Mouse (Mus musculus): Measurements from ENCODE around the gene Slco3a1.

Slco3a1 gene

GRCm38 (mm10) chr7:74508205-74508604 is 46.4 kb downstream of the Slco3a1 start:
- TF ChIP-seq CTCF (conservative IDR thresholded peaks at IDR 0.05; ENCODE audit: low read length) (no peak), POU5F1 (IDR thresholded peaks at IDR 0.05; ENCODE audit: borderline replicate concordance, low read length) (no peak), NANOG (IDR thresholded peaks at IDR 0.05; ENCODE audit: borderline replicate concordance, low read length) (no peak)
- no peaks in the 10 kb centered on the region for H3K27me3 ChIP-seq (ENCODE audit: insufficient read depth, low read length)
- H3K4me1 ChIP-seq (replicated peaks; ENCODE audit: low read depth, low read length) = no peaks in the 10 kb centered on the region
- no peak overlapping the region for H3K4me3 ChIP-seq (replicated peaks; ENCODE audit: low read length)
- H3K36me3 ChIP-seq (ENCODE audit: insufficient read depth, low read length) = no peaks in the 10 kb centered on the region
- H3K9me3 ChIP-seq (ENCODE audit: low read length) = no peaks in the 10 kb centered on the region

- no peaks in the 10 kb centered on the region for H3K27me3 ChIP-seq (ENCODE audit: insufficient read depth, low read length)
- H3K36me3 ChIP-seq (ENCODE audit: insufficient read depth, low read length) = no peaks in the 10 kb centered on the region
- no peaks in the 10 kb centered on the region for H3K4me1 ChIP-seq (replicated peaks; ENCODE audit: low read depth, low read length)
- no peaks in the 10 kb centered on the region for H3K9me3 ChIP-seq (ENCODE audit: low read length)
- TF ChIP-seq CTCF (conservative IDR thresholded peaks at IDR 0.05; ENCODE audit: low read length) (no peak), NANOG (IDR thresholded peaks at IDR 0.05; ENCODE audit: borderline replicate concordance, low read length) (no peak)
- H3K4me3 ChIP-seq (replicated peaks; ENCODE audit: low read length) = no peak overlapping the region
Measured at GRCm38 (mm10) chr7:74506856-74507255, 47.7 kb downstream of the Slco3a1 start.

- Histone ChIP-seq H3K4me1 (replicated peaks; ENCODE audit: low read depth, low read length) (no peaks in the 10 kb centered on the region), H3K27me3 (ENCODE audit: insufficient read depth, low read length) (no peaks in the 10 kb centered on the region), H3K36me3 (ENCODE audit: insufficient read depth, low read length) (no peaks in the 10 kb centered on the region), H3K4me3 (replicated peaks; ENCODE audit: low read length) (no peak overlapping the region), H3K9me3 (ENCODE audit: low read length) (no peaks in the 10 kb centered on the region)
- no peak for TF ChIP-seq NANOG (IDR thresholded peaks at IDR 0.05; ENCODE audit: borderline replicate concordance, low read length)
- TF ChIP-seq CTCF (conservative IDR thresholded peaks at IDR 0.05; ENCODE audit: low read length) = no peak
- no peak for TF ChIP-seq POU5F1 (IDR thresholded peaks at IDR 0.05; ENCODE audit: borderline replicate concordance, low read length)
Measured at GRCm38 (mm10) chr7:74505635-74506034, 48.9 kb downstream of the Slco3a1 start.

GRCm38 (mm10) chr7:74501187-74501586 is 53.4 kb downstream of the Slco3a1 start:
- H3K4me3 ChIP-seq (replicated peaks; ENCODE audit: low read length) = no peak overlapping the region
- H3K4me1 ChIP-seq (replicated peaks; ENCODE audit: low read depth, low read length) = no peaks in the 10 kb centered on the region
- no peaks in the 10 kb centered on the region for H3K27me3 ChIP-seq (ENCODE audit: insufficient read depth, low read length)
- H3K9me3 ChIP-seq (ENCODE audit: low read length) = no peaks in the 10 kb centered on the region
- H3K36me3 ChIP-seq (ENCODE audit: insufficient read depth, low read length) = no peaks in the 10 kb centered on the region
- TF ChIP-seq CTCF (conservative IDR thresholded peaks at IDR 0.05; ENCODE audit: low read length) = no peak

- Histone ChIP-seq H3K9me3 (ENCODE audit: low read length) (no peaks in the 10 kb centered on the region), H3K4me3 (replicated peaks; ENCODE audit: low read length) (no peak overlapping the region), H3K36me3 (ENCODE audit: insufficient read depth, low read length) (no peaks in the 10 kb centered on the region), H3K27me3 (ENCODE audit: insufficient read depth, low read length) (no peaks in the 10 kb centered on the region), H3K4me1 (replicated peaks; ENCODE audit: low read depth, low read length) (no peaks in the 10 kb centered on the region)
- TF ChIP-seq NANOG (IDR thresholded peaks at IDR 0.05; ENCODE audit: borderline replicate concordance, low read length) (no peak), CTCF (conservative IDR thresholded peaks at IDR 0.05; ENCODE audit: low read length) (no peak), POU5F1 (IDR thresholded peaks at IDR 0.05; ENCODE audit: borderline replicate concordance, low read length) (no peak)
Measured at GRCm38 (mm10) chr7:74499470-74499869, 55.1 kb downstream of the Slco3a1 start.

GRCm38 (mm10) chr7:74498266-74498980 is 56.2 kb downstream of the Slco3a1 start:
- Histone ChIP-seq H3K4me3 (replicated peaks; ENCODE audit: low read length) (no peak overlapping the region), H3K27me3 (ENCODE audit: insufficient read depth, low read length) (no peaks in the 10 kb centered on the region), H3K9me3 (ENCODE audit: low read length) (no peaks in the 10 kb centered on the region), H3K4me1 (replicated peaks; ENCODE audit: low read depth, low read length) (no peaks in the 10 kb centered on the region), H3K36me3 (ENCODE audit: insufficient read depth, low read length) (no peaks in the 10 kb centered on the region)
- TF ChIP-seq POU5F1 (IDR thresholded peaks at IDR 0.05; ENCODE audit: borderline replicate concordance, low read length) = no peak
- no peak for TF ChIP-seq NANOG (IDR thresholded peaks at IDR 0.05; ENCODE audit: borderline replicate concordance, low read length)
- no peak for TF ChIP-seq CTCF (conservative IDR thresholded peaks at IDR 0.05; ENCODE audit: low read length)

- no peaks in the 10 kb centered on the region for H3K27me3 ChIP-seq (ENCODE audit: insufficient read depth, low read length)
- no peaks in the 10 kb centered on the region for H3K36me3 ChIP-seq (ENCODE audit: insufficient read depth, low read length)
- H3K9me3 ChIP-seq (ENCODE audit: low read length) = no peaks in the 10 kb centered on the region
- H3K4me1 ChIP-seq (replicated peaks; ENCODE audit: low read depth, low read length) = no peaks in the 10 kb centered on the region
- TF ChIP-seq POU5F1 (IDR thresholded peaks at IDR 0.05; ENCODE audit: borderline replicate concordance, low read length) = no peak
- TF ChIP-seq CTCF (conservative IDR thresholded peaks at IDR 0.05; ENCODE audit: low read length) = no peak
- TF ChIP-seq NANOG (IDR thresholded peaks at IDR 0.05; ENCODE audit: borderline replicate concordance, low read length) = no peak
- H3K4me3 ChIP-seq (replicated peaks; ENCODE audit: low read length) = no peak overlapping the region
Measured at GRCm38 (mm10) chr7:74497203-74497602, 57.4 kb downstream of the Slco3a1 start.

GRCm38 (mm10) chr7:74495451-74495850 is 59.1 kb downstream of the Slco3a1 start:
- H3K27me3 ChIP-seq (ENCODE audit: insufficient read depth, low read length) = no peaks in the 10 kb centered on the region
- H3K4me1 ChIP-seq (replicated peaks; ENCODE audit: low read depth, low read length) = no peaks in the 10 kb centered on the region
- no peak overlapping the region for H3K4me3 ChIP-seq (replicated peaks; ENCODE audit: low read length)
- no peaks in the 10 kb centered on the region for H3K36me3 ChIP-seq (ENCODE audit: insufficient read depth, low read length)
- TF ChIP-seq POU5F1 (IDR thresholded peaks at IDR 0.05; ENCODE audit: borderline replicate concordance, low read length) (no peak), CTCF (conservative IDR thresholded peaks at IDR 0.05; ENCODE audit: low read length) (no peak), NANOG (IDR thresholded peaks at IDR 0.05; ENCODE audit: borderline replicate concordance, low read length) (no peak)
- no peaks in the 10 kb centered on the region for H3K9me3 ChIP-seq (ENCODE audit: low read length)

GRCm38 (mm10) chr7:74493775-74494174 is 60.8 kb downstream of the Slco3a1 start:
- H3K4me3 ChIP-seq (replicated peaks; ENCODE audit: low read length) = no peak overlapping the region
- no peaks in the 10 kb centered on the region for H3K27me3 ChIP-seq (ENCODE audit: insufficient read depth, low read length)
- no peak for TF ChIP-seq CTCF (conservative IDR thresholded peaks at IDR 0.05; ENCODE audit: low read length)
- no peak for TF ChIP-seq POU5F1 (IDR thresholded peaks at IDR 0.05; ENCODE audit: borderline replicate concordance, low read length)
- no peak for TF ChIP-seq NANOG (IDR thresholded peaks at IDR 0.05; ENCODE audit: borderline replicate concordance, low read length)
- no peaks in the 10 kb centered on the region for H3K9me3 ChIP-seq (ENCODE audit: low read length)
- no peaks in the 10 kb centered on the region for H3K4me1 ChIP-seq (replicated peaks; ENCODE audit: low read depth, low read length)
- no peaks in the 10 kb centered on the region for H3K36me3 ChIP-seq (ENCODE audit: insufficient read depth, low read length)

Measured in E14TG2a.4 (cell line).